Mouse (Mus musculus): Measurements from ENCODE around the gene Wbp2nl. TPM values are rescaled to one million over a fixed set of nuclear protein-coding genes. Genes with fewer than 3 reads are reported as not detected.

The Wbp2nl gene
- polyA plus RNA-seq (2014; fragmentation: Illumina TruSeq; extraction: RNeasy Lipid Tissue Mini Kit (QIAGEN cat#74804); ENCODE audit: low replicate concordance): not detected

GRCm38 (mm10) chr15:82298764-82299561, at the start of gene Wbp2nl:
Gene Wbp2nl (plus strand): TSS chr15:82298954.

GRCm38 (mm10) chr15:82252097-82252496, 46.7 kb upstream of the Wbp2nl start, which contains the start of gene 1500009C09Rik:
Gene 1500009C09Rik (plus strand): TSS chr15:82252397.

GRCm38 (mm10) chr15:82274593-82274926, 24.2 kb upstream of the Wbp2nl start, which contains the start of gene Sept3:
Gene Sept3 (plus strand): TSS chr15:82274893.

GRCm38 (mm10) chr15:82338593-82339112, 39.9 kb downstream of the Wbp2nl start, which contains the start of the genes Naga, Pheta2 and Smdt1:
Gene Naga (minus strand): TSS chr15:82338925.
Gene Pheta2 (plus strand): TSS chr15:82338942.
Gene Smdt1 (plus strand): TSS chr15:82338959.

GRCm38 (mm10) chr15:82354126-82354945, 55.6 kb downstream of the Wbp2nl start, which contains the start of gene Ndufa6:
Gene Ndufa6 (minus strand): TSS chr15:82354322.

Other genes starting within 250 kb of the Wbp2nl start
- gene 4930407I10Rik, start 239.8 kb upstream of the Wbp2nl start, polyA plus RNA-seq (2014; fragmentation: Illumina TruSeq; extraction: RNeasy Lipid Tissue Mini Kit (QIAGEN cat#74804); ENCODE audit: low replicate concordance): not detected
- gene Mei1, start 229.0 kb upstream of the Wbp2nl start, polyA plus RNA-seq (2014; fragmentation: Illumina TruSeq; extraction: RNeasy Lipid Tissue Mini Kit (QIAGEN cat#74804); ENCODE audit: low replicate concordance): not detected
- 1.7 TPM for gene Ccdc134, start 171.0 kb upstream of the Wbp2nl start, polyA plus RNA-seq (2014; fragmentation: Illumina TruSeq; extraction: RNeasy Lipid Tissue Mini Kit (QIAGEN cat#74804); ENCODE audit: low replicate concordance)
- gene Srebf2, start 151.8 kb upstream of the Wbp2nl start, polyA plus RNA-seq (2014; fragmentation: Illumina TruSeq; extraction: RNeasy Lipid Tissue Mini Kit (QIAGEN cat#74804); ENCODE audit: low replicate concordance): 8.6 TPM
- not detected for gene Shisa8, start 86.1 kb upstream of the Wbp2nl start, polyA plus RNA-seq (2014; fragmentation: Illumina TruSeq; extraction: RNeasy Lipid Tissue Mini Kit (QIAGEN cat#74804); ENCODE audit: low replicate concordance)
- 1.2 TPM for gene Tnfrsf13c, start 74.6 kb upstream of the Wbp2nl start, polyA plus RNA-seq (2014; fragmentation: Illumina TruSeq; extraction: RNeasy Lipid Tissue Mini Kit (QIAGEN cat#74804); ENCODE audit: low replicate concordance)
- gene Cenpm, start 54.2 kb upstream of the Wbp2nl start, polyA plus RNA-seq (2014; fragmentation: Illumina TruSeq; extraction: RNeasy Lipid Tissue Mini Kit (QIAGEN cat#74804); ENCODE audit: low replicate concordance): 0.37 TPM
- not detected for gene 1500009C09Rik, start 46.6 kb upstream of the Wbp2nl start, polyA plus RNA-seq (2014; fragmentation: Illumina TruSeq; extraction: RNeasy Lipid Tissue Mini Kit (QIAGEN cat#74804); ENCODE audit: low replicate concordance)
- 0.67 TPM for gene Sept3, start 24.1 kb upstream of the Wbp2nl start, polyA plus RNA-seq (2014; fragmentation: Illumina TruSeq; extraction: RNeasy Lipid Tissue Mini Kit (QIAGEN cat#74804); ENCODE audit: low replicate concordance)
- 8.7 TPM for gene Naga, start 40.0 kb downstream of the Wbp2nl start, polyA plus RNA-seq (2014; fragmentation: Illumina TruSeq; extraction: RNeasy Lipid Tissue Mini Kit (QIAGEN cat#74804); ENCODE audit: low replicate concordance)
- 0.33 TPM for gene Pheta2, start 40.0 kb downstream of the Wbp2nl start, polyA plus RNA-seq (2014; fragmentation: Illumina TruSeq; extraction: RNeasy Lipid Tissue Mini Kit (QIAGEN cat#74804); ENCODE audit: low replicate concordance)
- gene Smdt1, start 40.0 kb downstream of the Wbp2nl start, polyA plus RNA-seq (2014; fragmentation: Illumina TruSeq; extraction: RNeasy Lipid Tissue Mini Kit (QIAGEN cat#74804); ENCODE audit: low replicate concordance): 54.0 TPM
- 330 TPM for gene Ndufa6, start 55.4 kb downstream of the Wbp2nl start, polyA plus RNA-seq (2014; fragmentation: Illumina TruSeq; extraction: RNeasy Lipid Tissue Mini Kit (QIAGEN cat#74804); ENCODE audit: low replicate concordance)
- gene Cyp2d22, start 81.3 kb downstream of the Wbp2nl start, polyA plus RNA-seq (2014; fragmentation: Illumina TruSeq; extraction: RNeasy Lipid Tissue Mini Kit (QIAGEN cat#74804); ENCODE audit: low replicate concordance): 17.8 TPM
- gene Cyp2d11, start 95.1 kb downstream of the Wbp2nl start, polyA plus RNA-seq (2014; fragmentation: Illumina TruSeq; extraction: RNeasy Lipid Tissue Mini Kit (QIAGEN cat#74804); ENCODE audit: low replicate concordance): not detected
- gene Cyp2d10, start 108.2 kb downstream of the Wbp2nl start, polyA plus RNA-seq (2014; fragmentation: Illumina TruSeq; extraction: RNeasy Lipid Tissue Mini Kit (QIAGEN cat#74804); ENCODE audit: low replicate concordance): not detected
- gene Cyp2d9, start 134.5 kb downstream of the Wbp2nl start, polyA plus RNA-seq (2014; fragmentation: Illumina TruSeq; extraction: RNeasy Lipid Tissue Mini Kit (QIAGEN cat#74804); ENCODE audit: low replicate concordance): not detected

Data from small intestine, adult 10 weeks (tissue).